Mouse (Mus musculus) 3T3-L1 (cell line): ENCODE measurements at regions not wholly inside any gene's neighbourhood (a gene's known extent, or its start where the extent isn't known, plus 50 kb on each side); places are given as distances from the start of the nearest gene placed in this dataset.

Experiments used
- DNase-seq: peaks from one replicate; pipeline ENCODE4 v3.0.0-alpha.2; 2015; ENCODE audit warnings: low read depth, low spot score

GRCm38 (mm10) chr13:111975549-111975948 lies 166.8 kb upstream of the Map3k1 start:
- no peak for DNase-seq

- no peak for DNase-seq
These were observed 169.2 kb upstream of the Map3k1 start for GRCm38 (mm10) chr13:111977769-111978674.

- DNase-seq, result no peak
These were observed 169.9 kb upstream of the Map3k1 start for GRCm38 (mm10) chr13:111978675-111979020.

GRCm38 (mm10) chr13:111979428-111980204 lies 170.8 kb upstream of the Map3k1 start:
- DNase-seq, result no peak

GRCm38 (mm10) chr13:111980205-111980595 lies 171.4 kb upstream of the Map3k1 start:
- DNase-seq, result no peak

GRCm38 (mm10) chr13:111981103-111981502 lies 172.3 kb upstream of the Map3k1 start:
- no peak for DNase-seq

GRCm38 (mm10) chr13:111982796-111983460 lies 174.1 kb upstream of the Map3k1 start:
- DNase-seq, result no peak

- DNase-seq, result no peak
These were observed 175.3 kb upstream of the Map3k1 start for GRCm38 (mm10) chr13:111984081-111984574.

GRCm38 (mm10) chr13:111985406-111985805 lies 176.6 kb upstream of the Map3k1 start:
- no peak for DNase-seq

GRCm38 (mm10) chr13:111986681-111987080 lies 177.9 kb upstream of the Map3k1 start:
- DNase-seq, result no peak

- no peak for DNase-seq
These were observed 178.6 kb upstream of the Map3k1 start for GRCm38 (mm10) chr13:111987420-111987819.

GRCm38 (mm10) chr13:111990913-111991534 lies 182.2 kb upstream of the Map3k1 start:
- DNase-seq, result no peak

- no peak for DNase-seq
These were observed 183.5 kb upstream of the Map3k1 start for GRCm38 (mm10) chr13:111992075-111992847.

GRCm38 (mm10) chr13:111994862-111995490 lies 186.2 kb upstream of the Map3k1 start:
- DNase-seq, result no peak

GRCm38 (mm10) chr13:111995716-111996115 lies 186.9 kb upstream of the Map3k1 start:
- no peak for DNase-seq

GRCm38 (mm10) chr13:111996910-111997309 lies 188.1 kb upstream of the Map3k1 start:
- peak; percentile 3 for DNase-seq

GRCm38 (mm10) chr13:111997980-111998945 lies 189.5 kb upstream of the Map3k1 start:
- DNase-seq, result no peak

- no peak for DNase-seq
These were observed 191.0 kb upstream of the Map3k1 start for GRCm38 (mm10) chr13:111999647-112000292.

- DNase-seq, result no peak
These were observed 191.5 kb upstream of the Map3k1 start for GRCm38 (mm10) chr13:112000293-112000665.
